Mouse (Mus musculus) hindbrain, postnatal 0 days (tissue): ENCODE data around the gene 4931417E11Rik. TPM values are rescaled to one million over a fixed set of nuclear protein-coding genes. Genes with fewer than 3 reads are reported as not detected.
A peak's percentile ranks its signal among the peaks of the same experiment; 100 is the strongest.

Experiments
- ATAC-seq: fragments of 200-750 bp; cut with Nextera tagmentation; 2 replicates; pipeline ENCODE4 v1.8.0; 2017; ENCODE audit warnings: mild to moderate bottlenecking, moderate TSS enrichment, moderate library complexity
- DNase-seq: peaks from one replicate; pipeline ENCODE4 v3.0.0-alpha.2; 2015; ENCODE audit warnings: low spot score
- H3K27ac ChIP-seq: fragments of 300-500 bp; sonication (generic); 2 replicates; pipeline ENCODE4 v1.5.1; 2014; ENCODE audit warnings: mild to moderate bottlenecking
- H3K27me3 ChIP-seq: fragments of 300-500 bp; sonication (generic); 2 replicates; pipeline ENCODE4 v1.6.1; 2014; ENCODE audit warnings: low read length, mixed read lengths; ENCODE audit not compliant: insufficient read depth
- H3K36me3 ChIP-seq: fragments of 300-500 bp; sonication (generic); 2 replicates; pipeline ENCODE4 v1.6.1; 2014; ENCODE audit warnings: low read length, mixed read lengths; ENCODE audit not compliant: insufficient read depth
- H3K4me1 ChIP-seq: fragments of 300-500 bp; sonication (generic); 2 replicates; pipeline ENCODE4 v1.6.1; 2014; ENCODE audit warnings: antibody characterized with exemption, low read length, mixed read lengths; ENCODE audit not compliant: insufficient read depth
- H3K4me2 ChIP-seq: fragments of 300-500 bp; sonication (generic); 2 replicates; pipeline ENCODE4 v1.6.1; 2014; ENCODE audit warnings: low read depth, mild to moderate bottlenecking, low read length, moderate library complexity, mixed read lengths
- H3K4me3 ChIP-seq: fragments of 300-500 bp; sonication (generic); 2 replicates; pipeline ENCODE4 v1.5.1; 2014; ENCODE audit warnings: low read length
- H3K9ac ChIP-seq: fragments of 300-500 bp; sonication (generic); replicated peaks from 2 replicates; pipeline ENCODE4 v1.6.1; 2014; ENCODE audit warnings: mild to moderate bottlenecking, low read length, moderate library complexity, mixed read lengths
- H3K9me3 ChIP-seq: fragments of 300-500 bp; sonication (generic); 2 replicates; pipeline ENCODE4 v1.6.1; 2016; ENCODE audit warnings: low read length, mixed read lengths
- CTCF ChIP-seq: IDR thresholded peaks from 2 replicates; pipeline ENCODE4 v1.5.1; 2016; ENCODE audit warnings: antibody characterized with exemption, control low read depth, low read depth
- WGBS: fragments of 180-500 bp; shearing (Covaris S2); extraction: QIAGEN DNeasy Blood & Tissue Kit; methylation state at CpG from one replicate; pipeline ENCODE4 v1.1.7; 2014; 5-methylcytosine and 5-hydroxymethylcytosine counted together
- polyA plus RNA-seq: library from polyadenylated mRNA; unstranded; fragments of >200 nt; fragmentation: Nextera tagmentation; extraction: Ambion mirVana; gene quantifications from 2 replicates; pipeline ENCODE4 v1.2.1, GENCODE M21; 2015
- total RNA-seq: library from RNA; depleted of rRNA; stranded (reverse); fragments of >200 nt; gene quantifications from 2 replicates; pipeline ENCODE4 v1.2.3, GENCODE M21; 2014; rRNA removed

The 4931417E11Rik gene
- total and polyA plus RNA-seq, 2 experiments from 2014 or later: not detected

- no peak for ATAC-seq
Measured at GRCm38 (mm10) chr6:73466084-73466483, 3.4 kb downstream of the 4931417E11Rik start.

GRCm38 (mm10) chr6:73462543-73462942 lies 6.9 kb downstream of the 4931417E11Rik start:
- H3K9ac ChIP-seq: no peak overlapping the region
- no peaks in the 10 kb centered on the region for H3K27me3 ChIP-seq
- H3K27ac ChIP-seq: no peak overlapping the region
- no peaks in the 10 kb centered on the region for H3K4me1 ChIP-seq
- no peak for TF ChIP-seq CTCF
- no peaks in the 10 kb centered on the region for H3K36me3 ChIP-seq
- H3K4me3 ChIP-seq: no peak overlapping the region
- DNase-seq (no peak), ATAC-seq (no peak)
- WGBS: 87% methylated on average over 5 of the region's 5 CpGs
- no peak overlapping the region for H3K4me2 ChIP-seq
- H3K9me3 ChIP-seq: no peaks in the 10 kb centered on the region

More at GRCm38 (mm10) chr6:73466084-73466483, 3.4 kb downstream of the 4931417E11Rik start:
- DNase-seq: no peak
- no peak for TF ChIP-seq CTCF
- no peak overlapping the region for H3K9ac ChIP-seq
- 82% methylated on average over 3 of the region's 3 CpGs for WGBS
- H3K4me3 ChIP-seq: no peak overlapping the region
- H3K27ac ChIP-seq: no peak overlapping the region
- no peaks in the 10 kb centered on the region for H3K36me3 ChIP-seq
- H3K27me3 ChIP-seq: no peaks in the 10 kb centered on the region
- no peak overlapping the region for H3K4me2 ChIP-seq
- no peaks in the 10 kb centered on the region for H3K4me1 ChIP-seq
- H3K9me3 ChIP-seq: no peaks in the 10 kb centered on the region

GRCm38 (mm10) chr6:73433912-73434311 lies 35.6 kb downstream of the 4931417E11Rik start:
- no peaks in the 10 kb centered on the region for H3K9me3 ChIP-seq
- H3K27ac ChIP-seq: no peak overlapping the region
- H3K9ac ChIP-seq: no peak overlapping the region
- TF ChIP-seq CTCF: no peak
- no peaks in the 10 kb centered on the region for H3K4me1 ChIP-seq
- no peak for DNase-seq
- H3K27me3 ChIP-seq: no peaks in the 10 kb centered on the region
- no peaks in the 10 kb centered on the region for H3K36me3 ChIP-seq
- 22% methylated on average over 3 of the region's 3 CpGs for WGBS
- H3K4me2 ChIP-seq: no peak overlapping the region
- H3K4me3 ChIP-seq: no peak overlapping the region
- ATAC-seq: no peak

GRCm38 (mm10) chr6:73428618-73429336 lies 40.7 kb downstream of the 4931417E11Rik start:
- Histone ChIP-seq H3K9me3 (no peaks in the 10 kb centered on the region), H3K27me3 (no peaks in the 10 kb centered on the region), H3K27ac (no peak overlapping the region), H3K36me3 (no peaks in the 10 kb centered on the region), H3K4me1 (0 out of 2 replicates have a peak, but pooled peaks cover 2% of the 10 kb centered on the region), H3K4me3 (no peak overlapping the region), H3K9ac (no peak overlapping the region), H3K4me2 (peak overlapping the region; percentile 25; the same call in 1 of the 2 replicates)
- 23% methylated on average over 14 of the region's 14 CpGs for WGBS
- peak; percentile 12 for DNase-seq
- no peak for TF ChIP-seq CTCF
- peak; percentile 59; the same call in 1 of the 2 replicates for ATAC-seq

- Histone ChIP-seq H3K4me1 (0 out of 2 replicates have a peak, but pooled peaks cover 2% of the 10 kb centered on the region), H3K4me2 (no peak overlapping the region), H3K9ac (no peak overlapping the region), H3K27me3 (no peaks in the 10 kb centered on the region), H3K27ac (no peak overlapping the region), H3K36me3 (no peaks in the 10 kb centered on the region), H3K9me3 (no peaks in the 10 kb centered on the region), H3K4me3 (no peak overlapping the region)
- no peak for DNase-seq
- ATAC-seq: no peak
- TF ChIP-seq CTCF: no peak
- 6% methylated on average over 1 of the region's 1 CpGs for WGBS
Measured at GRCm38 (mm10) chr6:73427273-73427812, 42.1 kb downstream of the 4931417E11Rik start.

Other genes starting within 250 kb of the 4931417E11Rik start
- gene Dnah6, start 248.0 kb downstream of the 4931417E11Rik start, total RNA-seq: 1.1 and 1.5 TPM in 2 replicates
- gene Dnah6, start 248.0 kb downstream of the 4931417E11Rik start, polyA plus RNA-seq: 0.34 and 0.37 TPM in 2 replicates
- 35.0 and 46.8 TPM in 2 replicates for gene Suclg1, start 221.3 kb downstream of the 4931417E11Rik start, total RNA-seq
- gene Suclg1, start 221.3 kb downstream of the 4931417E11Rik start, polyA plus RNA-seq: 152 and 153 TPM in 2 replicates